Mouse (Mus musculus): ENCODE data around the gene Snx30.
"Not testable (repeated sequence)": the region's sequence is repeated elsewhere in the genome, so short reads cannot be mapped to it uniquely, and the experiment has no call there.

Gene Snx30

GRCm38 (mm10) chr4:59805181-59805967 is at the start of gene Snx30:
TSS of gene Snx30 (plus strand) at chr4:59805840.
- DNase-seq = peak; percentile 87 to 93

DNA sequence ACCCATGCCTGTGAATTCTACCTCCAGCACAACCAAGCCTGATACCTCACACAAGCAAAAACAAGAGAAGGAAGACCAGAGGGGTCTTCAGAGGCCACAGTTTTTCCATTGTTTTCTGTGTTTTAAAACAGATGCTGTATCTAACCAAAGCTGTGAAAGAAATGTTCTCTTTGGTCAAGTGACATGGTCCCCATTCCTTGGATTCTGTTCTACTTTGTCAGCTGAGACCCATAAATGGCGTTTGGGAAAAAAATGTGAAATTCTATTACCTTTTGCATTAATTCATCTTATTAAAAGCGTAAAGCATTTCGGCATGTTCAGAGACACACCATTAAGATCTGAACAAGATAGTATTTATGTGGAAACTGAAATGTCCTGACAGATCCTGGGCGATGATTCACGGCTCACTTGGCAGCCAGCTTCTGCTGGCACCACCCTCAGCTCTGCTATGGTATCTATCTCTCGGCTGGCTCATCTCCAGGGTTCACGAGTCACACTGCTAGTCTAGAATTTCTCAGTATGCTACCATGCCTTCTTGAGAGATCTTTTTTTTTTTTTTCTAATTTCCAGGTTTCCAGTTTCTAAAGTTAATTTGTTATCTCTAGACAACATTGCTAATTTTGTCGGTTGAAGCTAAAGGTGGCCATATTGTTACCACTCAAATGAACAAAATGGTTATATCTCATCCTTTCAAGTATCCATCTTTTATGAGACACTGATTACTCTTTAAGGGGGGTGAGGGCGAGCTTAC is 49.1 kb upstream of the Snx30 start:
- DNase-seq = peak; percentile 83 to 88

GRCm38 (mm10) chr4:59757452-59758435 is 47.9 kb upstream of the Snx30 start:
- DNase-seq = no peak

- DNase-seq = no peak
These were observed 45.6 kb upstream of the Snx30 start for GRCm38 (mm10) chr4:59760016-59760415.

- DNase-seq = no peak
These were observed 44.8 kb upstream of the Snx30 start for GRCm38 (mm10) chr4:59760636-59761364.

DNA sequence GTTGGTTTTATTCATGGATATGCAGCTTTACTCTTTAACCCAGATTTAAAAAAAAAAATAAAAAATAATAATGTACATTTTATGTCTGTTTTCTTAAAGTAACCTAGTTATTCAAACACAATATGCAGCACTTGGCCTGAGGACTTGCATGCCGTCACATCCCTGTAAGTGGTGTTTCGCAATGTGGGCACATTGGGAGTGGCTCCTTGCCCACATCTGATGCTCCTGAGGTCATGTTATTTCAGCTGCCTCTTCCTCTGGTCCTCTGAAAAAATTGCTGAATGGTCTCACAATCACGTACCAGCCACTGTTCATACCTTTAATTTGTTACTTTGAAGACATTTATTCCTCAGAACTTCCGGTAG is 44.3 kb upstream of the Snx30 start:
- no peak for DNase-seq

DNA sequence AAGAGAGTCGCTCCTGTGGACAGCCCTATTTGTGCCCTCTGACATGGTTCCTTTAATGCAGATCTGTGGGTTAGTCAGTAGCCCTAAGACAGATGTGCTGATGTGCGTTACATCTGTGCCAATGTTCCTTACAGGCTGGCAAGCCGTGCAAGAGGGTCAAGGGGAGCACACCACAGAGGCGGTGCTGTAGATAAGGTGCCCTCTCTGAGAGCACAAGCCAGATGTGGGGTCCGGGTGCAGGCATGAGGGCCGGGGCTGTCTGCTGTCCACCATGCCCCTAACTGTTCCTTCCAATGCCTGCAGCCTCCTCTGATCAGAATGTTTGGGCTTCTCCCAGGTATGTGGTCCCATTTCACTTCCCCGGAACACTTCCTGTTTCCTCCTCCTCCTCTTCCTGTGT is 40.7 kb upstream of the Snx30 start:
- DNase-seq = no peak

DNA sequence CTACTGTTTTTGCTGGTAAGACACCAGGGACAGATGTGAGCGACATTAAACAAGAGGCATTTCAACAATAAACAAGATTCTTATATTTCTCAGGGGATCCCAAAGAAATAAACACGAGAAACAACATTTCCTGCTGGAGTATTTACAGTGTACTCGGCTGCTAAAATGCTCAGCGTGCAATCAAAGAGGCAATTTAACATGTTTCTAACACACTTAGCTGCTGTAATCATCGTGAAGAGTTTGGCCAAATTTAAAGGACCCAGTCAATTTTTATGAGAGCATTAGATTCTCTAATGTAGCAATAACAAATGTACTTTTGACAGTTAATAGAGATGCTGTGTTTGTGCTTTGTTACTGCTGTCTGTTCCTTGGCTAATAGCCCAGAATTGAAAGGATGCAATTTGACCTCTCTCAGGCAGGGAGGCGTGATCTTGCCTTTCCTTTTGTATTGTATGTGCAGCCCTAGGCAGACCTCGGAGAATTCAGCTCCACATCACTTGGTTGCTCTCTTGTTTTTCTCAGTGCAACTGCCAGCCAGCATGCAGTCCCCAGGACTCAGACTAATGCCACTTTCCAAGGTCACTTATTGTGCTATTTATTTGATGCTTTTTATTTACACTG is 40.1 kb upstream of the Snx30 start:
- no peak for DNase-seq

DNA sequence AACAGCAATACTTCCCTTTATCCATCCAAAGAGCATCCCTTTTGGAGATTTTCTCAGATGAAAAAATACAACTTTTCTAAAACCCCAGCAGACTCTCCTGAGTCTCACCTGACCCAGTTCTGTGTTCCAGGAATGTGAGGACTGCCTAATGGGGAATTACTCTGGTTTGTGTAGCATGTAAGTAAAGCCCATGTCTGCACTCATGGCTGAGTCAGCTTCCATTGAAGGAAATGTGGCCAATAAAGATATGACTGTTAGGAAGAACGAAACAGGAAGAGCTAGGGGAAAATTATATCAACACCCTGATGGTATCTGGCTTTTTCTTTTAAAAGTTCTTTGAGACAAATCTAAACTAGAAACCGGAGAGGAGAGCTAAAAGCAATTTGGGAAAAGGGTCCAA is 37.9 kb upstream of the Snx30 start:
- DNase-seq = no peak

DNA sequence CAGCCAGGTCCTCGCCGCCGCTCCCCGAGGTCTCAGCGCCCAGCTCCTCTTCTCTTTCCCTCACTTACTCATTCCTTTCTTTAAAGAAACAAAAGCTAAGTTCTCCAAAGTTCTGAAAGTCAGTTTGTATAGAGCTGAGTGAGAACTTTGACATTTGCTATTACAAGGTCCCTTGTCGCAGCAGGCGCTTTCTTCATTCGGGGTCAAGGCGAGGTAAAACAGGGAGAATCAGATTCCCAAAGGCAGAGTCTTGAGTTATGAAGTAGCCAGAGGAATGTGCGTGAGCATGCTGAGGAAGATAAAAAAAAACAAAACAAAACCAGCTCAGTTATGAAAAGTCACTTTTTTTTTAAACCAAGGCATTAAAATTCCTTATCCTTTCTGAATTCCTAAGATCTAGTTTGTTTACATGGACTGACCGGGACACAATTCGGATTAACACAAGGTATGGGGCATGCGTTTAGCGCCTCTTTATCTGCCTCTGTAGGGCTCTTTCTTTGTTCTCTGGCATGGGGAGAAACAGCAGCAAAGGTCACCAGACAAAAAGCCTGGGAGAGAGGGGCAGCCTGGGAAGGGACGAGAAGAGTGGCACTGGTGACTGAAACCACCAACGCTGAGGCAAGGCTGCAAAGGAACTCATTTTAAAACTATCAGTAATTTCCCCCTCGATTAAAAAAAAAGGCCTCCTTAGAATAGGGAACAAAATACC is 33.3 kb upstream of the Snx30 start:
- no peak for DNase-seq

GRCm38 (mm10) chr4:59777828-59778227 is 27.8 kb upstream of the Snx30 start:
- no peak for DNase-seq

DNA sequence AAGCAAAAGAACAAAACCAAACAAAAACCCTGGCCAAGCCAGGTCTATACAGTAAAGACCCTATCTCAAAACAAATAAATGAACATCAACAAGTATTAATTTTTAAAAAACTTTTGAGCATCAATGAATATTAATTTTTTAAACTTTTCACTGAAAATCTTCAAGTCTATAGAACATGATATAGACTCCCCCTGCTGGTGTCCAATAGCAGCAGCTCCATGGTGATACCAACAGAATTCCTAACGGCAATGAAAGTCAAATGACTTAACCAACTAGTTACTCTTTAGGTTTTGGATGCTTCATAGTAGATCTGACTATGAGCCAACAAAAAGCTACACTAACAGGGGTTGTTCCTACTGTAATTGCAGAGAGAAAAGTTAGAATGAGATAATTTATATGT is 25.1 kb upstream of the Snx30 start:
- DNase-seq = no peak

GRCm38 (mm10) chr4:59782853-59783684 is 22.6 kb upstream of the Snx30 start:
- DNase-seq = no peak

DNA sequence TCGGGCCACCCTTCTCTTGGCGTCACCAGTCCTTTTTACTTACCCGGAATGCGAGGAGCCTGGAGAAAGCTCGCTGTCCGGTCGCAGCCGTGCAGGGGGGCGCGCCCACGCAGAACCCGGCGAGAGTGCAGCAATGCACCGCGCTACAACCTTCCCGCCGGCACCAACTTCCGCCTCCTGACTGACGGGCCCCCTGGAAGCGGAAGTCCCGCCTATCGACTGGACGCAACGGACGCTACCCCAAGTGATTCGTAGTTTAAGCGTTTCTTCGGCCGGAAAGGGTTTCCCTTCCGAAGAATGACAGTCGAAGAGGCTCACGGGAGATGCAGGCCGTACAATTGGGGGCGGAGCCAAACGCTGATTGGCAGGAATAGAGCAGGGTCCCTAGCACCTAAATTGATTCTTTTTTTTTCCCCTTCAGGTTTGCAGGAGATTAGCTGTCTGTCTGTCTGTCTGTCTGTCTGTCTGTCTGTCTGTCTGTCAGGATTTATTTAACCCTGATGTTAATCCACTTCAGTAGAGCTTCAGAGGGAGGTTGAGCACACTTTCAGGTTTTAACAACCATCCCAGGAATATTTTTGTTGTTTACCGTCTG is 21.9 kb upstream of the Snx30 start:
- DNase-seq = peak; percentile 92 to 93

DNA sequence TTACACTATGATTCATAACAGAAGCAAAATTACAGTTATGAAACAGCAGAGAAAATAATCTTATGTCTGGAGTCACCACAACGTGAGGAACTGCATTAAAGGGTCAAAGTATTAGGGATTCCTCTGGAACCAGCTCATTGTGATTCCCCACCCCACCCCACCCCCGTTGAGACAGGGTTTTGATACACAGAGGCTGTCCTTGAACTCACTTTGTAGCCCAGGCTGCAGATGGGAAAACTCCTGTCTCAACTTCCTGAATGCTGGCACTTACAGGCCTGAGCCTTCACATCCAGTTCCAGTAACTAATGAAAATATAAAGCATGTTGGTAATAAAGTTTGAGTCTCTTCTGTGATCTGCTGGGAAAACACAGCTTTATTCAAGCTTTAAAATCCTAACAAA is 20.2 kb upstream of the Snx30 start:
- no peak for DNase-seq

- DNase-seq = peak; percentile 82 to 87
These were observed 19.0 kb upstream of the Snx30 start for GRCm38 (mm10) chr4:59786661-59787060.

- DNase-seq = no peak
These were observed 18.5 kb upstream of the Snx30 start for GRCm38 (mm10) chr4:59787126-59787525.

DNA sequence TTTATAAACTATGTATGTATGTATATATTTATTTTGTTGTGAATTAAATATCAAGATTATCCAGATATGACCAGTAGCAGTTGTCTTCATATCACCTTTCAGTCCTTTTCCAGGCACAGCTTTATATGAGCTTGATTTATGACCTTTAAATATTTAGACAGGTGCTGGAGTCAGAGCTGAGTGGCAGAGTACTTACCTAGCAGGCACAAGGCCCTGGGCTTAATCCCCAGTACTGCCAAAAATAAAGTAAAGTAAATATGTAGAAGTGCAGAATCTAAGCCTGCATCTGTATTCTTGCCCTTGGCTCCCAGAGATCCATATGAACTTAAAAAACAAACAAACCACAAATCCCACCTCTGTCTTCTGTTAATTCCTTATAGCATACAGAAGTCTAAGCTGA is 16.6 kb upstream of the Snx30 start:
- DNase-seq = no peak

DNA sequence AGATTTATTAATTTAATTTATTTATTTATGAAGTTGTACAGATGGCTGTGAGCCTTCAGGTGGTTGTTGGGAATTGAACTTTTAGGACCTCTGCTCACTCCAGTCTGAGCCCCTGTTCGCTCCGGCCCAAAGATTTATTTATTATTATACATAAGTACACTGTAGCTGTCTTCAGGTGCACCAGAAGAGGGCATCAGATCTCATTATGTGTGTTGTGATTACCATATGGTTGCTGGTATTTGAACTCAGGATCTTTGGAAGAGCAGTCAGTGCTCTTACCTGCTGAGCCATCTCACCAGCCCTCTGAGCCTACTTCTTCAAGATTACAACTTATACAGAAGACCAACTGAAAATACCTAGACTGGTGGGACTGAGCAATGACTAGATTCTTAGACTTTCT is 12.0 kb upstream of the Snx30 start:
- not testable (repeated sequence) for DNase-seq

GRCm38 (mm10) chr4:59794116-59794515 is 11.5 kb upstream of the Snx30 start:
- DNase-seq = no peak

Data from cerebellum, postnatal 36 days (tissue).